Mouse (Mus musculus) embryonic facial prominence, embryonic 11.5 days (tissue): ENCODE measurements around the gene Kdm7a. TPM values are rescaled to one million over a fixed set of nuclear protein-coding genes. Genes with fewer than 3 reads are reported as not detected.

ENCODE experiments used
- ATAC-seq: fragments of 200-750 bp; cut with Nextera tagmentation; replicated peaks from 2 replicates; pipeline ENCODE4 v1.8.0; 2017; ENCODE audit warnings: low read depth; ENCODE audit not compliant: insufficient number of reproducible peaks, low FRiP score, low TSS enrichment
- DNase-seq: peaks from one replicate; pipeline ENCODE4 v3.0.0-alpha.2; 2015; ENCODE audit warnings: low spot score
- H3K27ac ChIP-seq: fragments of 300-500 bp; sonication (generic); replicated peaks from 2 replicates; pipeline ENCODE4 v1.5.1; 2014; ENCODE audit warnings: mild to moderate bottlenecking, low read depth, low read length, control low read depth
- H3K27me3 ChIP-seq: fragments of 300-500 bp; sonication (generic); 2 replicates; pipeline ENCODE4 v1.6.1; 2014; ENCODE audit warnings: mild to moderate bottlenecking, low read length, moderate library complexity, mixed read lengths; ENCODE audit not compliant: control insufficient read depth, insufficient read depth
- H3K36me3 ChIP-seq: fragments of 300-500 bp; sonication (generic); replicated peaks from 2 replicates; pipeline ENCODE4 v1.6.1; 2014; ENCODE audit warnings: low read depth, mild to moderate bottlenecking, low read length, moderate library complexity, mixed read lengths; ENCODE audit not compliant: control insufficient read depth, insufficient read depth
- H3K4me1 ChIP-seq: fragments of 300-500 bp; sonication (generic); 2 replicates; pipeline ENCODE4 v1.6.1; 2014; ENCODE audit warnings: low read length, mixed read lengths; ENCODE audit not compliant: control insufficient read depth, insufficient read depth
- H3K4me2 ChIP-seq: fragments of 300-500 bp; sonication (generic); 2 replicates; pipeline ENCODE4 v1.6.1; 2014; ENCODE audit warnings: low read depth, mild to moderate bottlenecking, control low read depth, low read length, moderate library complexity
- H3K4me3 ChIP-seq: fragments of 300-500 bp; sonication (generic); 2 replicates; pipeline ENCODE4 v1.5.1; 2014; ENCODE audit warnings: low read depth, low read length, control low read depth
- H3K9ac ChIP-seq: fragments of 300-500 bp; sonication (generic); replicated peaks from 2 replicates; pipeline ENCODE4 v1.6.1; 2014; ENCODE audit warnings: mild to moderate bottlenecking, control low read depth, low read length
- H3K9me3 ChIP-seq: fragments of 300-500 bp; sonication (generic); replicated peaks from 2 replicates; pipeline ENCODE4 v1.6.1; 2016; ENCODE audit warnings: mild to moderate bottlenecking, low read length, inconsistent platforms, mixed read lengths; ENCODE audit not compliant: control insufficient read depth
- WGBS: fragments of 180-500 bp; shearing (Covaris S2); extraction: QIAGEN DNeasy Blood & Tissue Kit; methylation state at CpG from one replicate; pipeline ENCODE4 v1.1.7; 2014; 5-methylcytosine and 5-hydroxymethylcytosine counted together
- polyA plus RNA-seq: library from polyadenylated mRNA; unstranded; fragments of >200 nt; fragmentation: Nextera tagmentation; extraction: Ambion mirVana; gene quantifications from 2 replicates; pipeline ENCODE4 v1.2.1, GENCODE M21; 2014

Kdm7a gene
- polyA plus RNA-seq, 1 experiment from 2014 or later: 9.2 TPM

DNA sequence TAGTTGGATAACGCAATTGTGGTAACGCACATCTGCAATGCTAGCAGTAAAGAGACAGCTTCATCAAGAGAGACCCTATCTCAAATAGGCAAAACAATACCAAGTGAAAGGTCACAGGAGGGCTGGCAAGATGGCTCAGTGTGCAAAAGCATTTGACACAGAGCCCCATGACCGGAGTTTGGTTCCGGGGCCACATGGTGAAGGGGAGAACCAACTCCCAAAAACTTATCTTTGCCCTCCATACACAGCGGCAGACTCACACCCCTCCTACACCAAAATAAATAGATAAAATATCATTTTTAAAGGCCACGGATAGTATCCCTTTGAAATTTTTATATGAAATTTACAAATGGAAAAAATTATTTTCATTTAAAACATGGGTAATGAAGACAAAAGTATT, 44.6 kb downstream of the Kdm7a start:
- Histone ChIP-seq H3K9ac (no peak overlapping the region), H3K36me3 (no peaks in the 10 kb centered on the region; the same call in none of the 2 replicates), H3K4me1 (no peaks in the 10 kb centered on the region), H3K4me2 (no peak overlapping the region), H3K4me3 (no peak overlapping the region), H3K27ac (no peak overlapping the region), H3K9me3 (no peaks in the 10 kb centered on the region), H3K27me3 (no peaks in the 10 kb centered on the region)
- WGBS: 96% methylated on average over 6 of the region's 6 CpGs
- DNase-seq: no peak
- ATAC-seq: no peak

DNA sequence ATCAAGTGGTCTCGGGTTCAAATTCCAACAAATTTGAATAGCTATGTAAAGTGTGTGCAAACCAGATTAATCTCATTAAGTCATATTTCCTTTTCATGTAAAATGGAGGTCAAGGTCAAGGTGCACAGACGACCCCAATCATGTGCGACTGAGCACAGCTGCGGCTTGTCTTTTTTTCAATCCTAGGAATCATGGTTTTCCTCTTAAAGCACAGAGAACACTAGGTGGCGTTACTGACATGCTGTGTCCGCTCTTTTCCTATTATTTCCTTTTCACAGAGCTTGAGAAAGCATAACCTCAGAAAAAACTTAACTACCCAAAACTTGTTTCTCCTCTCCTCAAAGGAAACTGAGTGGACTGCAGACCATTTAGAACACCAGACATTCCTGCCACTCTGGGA, 60.5 kb downstream of the Kdm7a start:
- DNase-seq: peak; percentile 58
- Histone ChIP-seq H3K36me3 (peaks cover 2% of the 10 kb centered on the region; the same call in 1 of the 2 replicates), H3K4me2 (no peak overlapping the region)

DNA sequence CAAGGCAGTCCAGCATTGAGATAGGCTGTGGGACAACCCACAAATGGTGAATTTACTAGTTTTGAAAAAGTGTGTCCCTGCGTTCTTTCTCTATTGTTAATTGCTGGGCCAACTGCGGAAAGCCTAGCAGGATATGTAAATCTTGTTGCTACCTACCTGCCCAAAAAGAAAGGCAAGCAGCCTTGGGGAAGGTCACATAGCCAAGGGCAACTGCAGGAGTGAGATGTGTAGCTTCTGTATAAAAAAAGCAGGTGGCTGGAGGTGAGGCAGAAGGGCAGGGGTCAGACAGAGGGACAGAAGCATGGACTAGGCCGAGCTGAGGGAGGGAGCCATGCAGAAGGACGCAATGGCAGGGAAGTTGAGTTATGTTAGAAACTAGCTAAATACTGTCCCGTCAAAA, 74.0 kb downstream of the Kdm7a start:
- WGBS: 69% methylated on average over 5 of the region's 5 CpGs
- no peak for DNase-seq
- ATAC-seq: no peak

More for the DNA sequence above, 60.5 kb downstream of the Kdm7a start:
- ATAC-seq: no peak
- Histone ChIP-seq H3K4me1 (no peaks in the 10 kb centered on the region), H3K9ac (no peak overlapping the region), H3K27ac (no peak overlapping the region), H3K4me3 (no peak overlapping the region), H3K9me3 (no peaks in the 10 kb centered on the region), H3K27me3 (no peaks in the 10 kb centered on the region)
- WGBS: 58% methylated on average over 6 of the region's 6 CpGs

DNA sequence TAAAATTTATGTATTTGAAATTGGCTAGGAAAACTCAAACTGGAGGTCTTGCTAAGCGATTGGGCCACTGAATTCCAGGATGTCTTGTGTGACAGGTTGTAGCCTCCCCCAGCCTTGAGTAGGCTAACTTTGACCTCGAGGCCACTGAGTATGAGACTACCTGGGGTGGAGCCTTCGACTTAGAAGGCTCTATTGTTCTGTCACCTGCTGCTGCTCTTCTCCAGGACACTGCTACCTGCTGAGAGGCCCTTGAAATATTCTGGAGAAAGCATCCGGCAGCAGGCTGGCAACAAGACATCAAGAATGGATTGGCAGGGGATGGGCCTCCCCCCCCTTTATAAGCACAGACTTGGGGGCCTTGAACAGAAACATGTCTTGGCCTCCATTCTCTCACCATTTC, 75.1 kb downstream of the Kdm7a start:
- H3K4me2 ChIP-seq: no peak overlapping the region
- no peaks in the 10 kb centered on the region for H3K9me3 ChIP-seq
- DNase-seq (no peak), ATAC-seq (no peak)
- H3K9ac ChIP-seq: no peak overlapping the region
- H3K36me3 ChIP-seq: no peaks in the 10 kb centered on the region; the same call in none of the 2 replicates
- H3K27ac ChIP-seq: no peak overlapping the region
- no peaks in the 10 kb centered on the region for H3K4me1 ChIP-seq
- WGBS: 40% methylated on average over 4 of the region's 4 CpGs
- H3K27me3 ChIP-seq: no peaks in the 10 kb centered on the region
- H3K4me3 ChIP-seq: no peak overlapping the region

More for the DNA sequence above, 74.0 kb downstream of the Kdm7a start:
- no peak overlapping the region for H3K9ac ChIP-seq
- no peaks in the 10 kb centered on the region for H3K9me3 ChIP-seq
- no peaks in the 10 kb centered on the region for H3K4me1 ChIP-seq
- H3K27me3 ChIP-seq: no peaks in the 10 kb centered on the region
- no peak overlapping the region for H3K4me2 ChIP-seq
- H3K4me3 ChIP-seq: no peak overlapping the region
- H3K36me3 ChIP-seq: no peaks in the 10 kb centered on the region; the same call in none of the 2 replicates
- no peak overlapping the region for H3K27ac ChIP-seq

DNA sequence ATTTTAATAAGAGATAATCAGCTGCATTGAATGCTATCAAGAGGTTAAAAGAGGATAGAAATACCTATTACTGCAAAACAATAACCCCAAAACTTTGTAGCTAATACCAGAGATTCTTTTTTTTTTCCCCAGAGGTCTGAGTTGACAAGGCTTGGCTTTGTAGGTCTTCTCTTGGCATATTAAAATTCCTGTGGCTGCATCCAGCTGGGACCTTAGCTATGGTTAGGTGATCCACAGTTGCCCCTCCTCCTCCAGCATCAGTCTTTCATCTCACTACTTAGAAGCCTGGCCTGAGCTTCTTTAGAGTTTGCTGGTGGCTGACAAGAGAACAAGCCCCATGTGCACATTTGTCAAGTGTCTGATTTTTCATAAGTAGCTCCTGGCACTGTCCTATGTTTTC, 81.9 kb downstream of the Kdm7a start:
- Histone ChIP-seq H3K27ac (no peak overlapping the region), H3K4me1 (no peaks in the 10 kb centered on the region), H3K36me3 (no peaks in the 10 kb centered on the region), H3K9ac (no peak overlapping the region), H3K9me3 (no peaks in the 10 kb centered on the region), H3K4me3 (no peak overlapping the region), H3K4me2 (no peak overlapping the region), H3K27me3 (no peaks in the 10 kb centered on the region)
- ATAC-seq (no peak), DNase-seq (no peak)

DNA sequence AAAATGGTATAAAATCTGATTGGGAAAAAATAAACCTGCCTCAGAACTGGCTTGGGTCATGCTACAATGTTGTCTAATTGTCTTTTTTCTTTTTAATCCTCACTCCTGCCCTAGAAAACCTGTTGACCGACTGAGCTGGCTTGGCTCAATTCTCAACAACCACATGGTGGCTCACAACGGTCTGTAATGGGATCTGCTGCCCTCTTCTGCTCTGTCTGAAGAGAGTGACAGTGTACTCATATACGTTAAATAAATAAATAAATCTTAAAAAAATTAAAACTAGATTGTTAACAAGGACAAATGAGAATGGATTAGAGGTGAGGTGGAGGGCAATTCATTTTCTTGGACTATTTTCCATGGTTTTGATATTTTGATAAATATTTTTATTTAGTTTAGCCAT, 85.9 kb downstream of the Kdm7a start:
- no peak for DNase-seq
- Histone ChIP-seq H3K27me3 (peaks cover 30% of the 10 kb centered on the region), H3K9me3 (peaks cover 3% of the 10 kb centered on the region; the same call in 1 of the 2 replicates), H3K4me3 (no peak overlapping the region), H3K9ac (no peak overlapping the region), H3K27ac (no peak overlapping the region), H3K36me3 (no peaks in the 10 kb centered on the region), H3K4me2 (no peak overlapping the region), H3K4me1 (no peaks in the 10 kb centered on the region)
- ATAC-seq: no peak
- WGBS: 69% methylated on average over 3 of the region's 3 CpGs

DNA sequence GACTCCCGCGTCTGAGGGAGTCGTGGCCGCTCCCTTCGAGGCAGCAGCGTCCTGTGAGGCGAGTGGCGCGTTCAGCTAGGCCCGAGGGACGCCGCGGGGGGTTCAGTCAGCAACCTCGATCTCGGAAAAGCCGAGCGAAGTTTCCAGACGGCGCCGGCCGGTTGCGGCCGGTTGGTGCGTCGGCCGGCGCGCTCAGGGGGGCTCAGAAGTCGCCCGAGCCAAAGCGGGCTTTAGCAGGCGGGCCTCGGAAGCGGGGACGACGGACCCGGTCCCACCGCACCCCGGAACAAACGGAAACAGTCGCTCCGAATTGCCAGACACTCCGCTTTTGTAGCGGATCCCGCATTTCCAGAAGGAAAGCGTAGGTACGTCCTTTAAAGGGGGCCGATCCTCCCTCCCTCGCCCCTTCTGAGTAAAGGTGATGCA, 88.1 kb downstream of the Kdm7a start:
- H3K4me2 ChIP-seq: peak overlapping the region; percentile 70
- H3K36me3 ChIP-seq: no peaks in the 10 kb centered on the region
- peak overlapping the region; percentile 58 for H3K4me3 ChIP-seq
- no peak overlapping the region for H3K27ac ChIP-seq
- H3K27me3 ChIP-seq: peaks cover 32% of the 10 kb centered on the region
- no peak for ATAC-seq
- peak; percentile 39 for DNase-seq
- peaks cover 3% of the 10 kb centered on the region; the same call in 1 of the 2 replicates for H3K9me3 ChIP-seq
- H3K9ac ChIP-seq: peak overlapping the region; percentile 52
- H3K4me1 ChIP-seq: no peaks in the 10 kb centered on the region
- 8% methylated on average over 49 of the region's 49 CpGs for WGBS

DNA sequence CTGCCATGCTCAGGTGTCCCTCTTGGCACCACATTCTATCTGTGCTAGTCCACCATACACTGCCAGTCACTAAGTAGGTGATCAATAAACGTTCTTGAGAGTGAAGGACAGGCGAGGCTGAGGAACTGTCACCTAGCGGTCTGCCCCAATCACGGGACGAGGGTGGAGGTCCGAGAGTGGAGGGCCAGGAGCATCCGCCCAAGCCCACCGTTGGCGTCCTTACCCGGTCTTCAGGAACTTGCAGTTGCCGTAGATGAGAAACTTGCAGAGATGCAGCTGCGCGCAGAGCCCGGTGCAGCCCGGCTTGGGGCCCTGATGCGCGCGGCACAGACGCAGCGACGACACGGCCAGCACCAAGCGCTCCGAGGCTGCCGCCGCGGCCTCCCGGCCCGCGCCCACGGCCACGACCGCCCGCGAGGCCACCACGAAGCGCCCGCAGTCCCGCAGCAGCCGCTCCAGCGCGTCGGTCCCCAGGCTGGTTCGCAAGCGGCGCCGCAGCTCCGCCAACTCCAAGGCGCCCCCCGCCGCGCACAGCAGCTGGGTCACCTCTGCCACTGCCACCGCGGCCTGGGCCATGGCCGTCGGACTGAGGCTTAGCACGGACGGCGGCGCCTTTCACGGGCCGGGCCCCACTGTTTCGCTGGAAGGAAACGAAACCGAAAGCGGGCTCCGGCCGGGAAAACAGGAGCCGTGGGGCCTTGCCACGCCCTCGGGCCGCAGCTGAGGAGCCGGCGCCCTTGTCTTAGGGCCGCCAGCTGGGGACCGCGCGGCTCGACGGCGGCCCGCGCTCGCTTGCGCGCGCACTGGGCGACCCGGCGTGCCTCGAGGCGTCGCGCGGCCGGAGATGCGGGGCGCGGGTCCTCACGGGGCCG, 88.8 kb downstream of the Kdm7a start, which contains the start of gene Parp12:
Gene Parp12, minus strand, starts transcription at position 766 of the 872 bp plus-strand sequence.
- Histone ChIP-seq H3K9me3 (peaks cover 3% of the 10 kb centered on the region; the same call in 1 of the 2 replicates), H3K36me3 (no peaks in the 10 kb centered on the region), H3K4me2 (peak within 1 kb of the TSS; percentile 70), H3K9ac (peak within 1 kb of the TSS; percentile 52), H3K4me3 (peak within 1 kb of the TSS; percentile 58), H3K27me3 (peaks cover 32% of the 10 kb centered on the region), H3K4me1 (no peaks in the 10 kb centered on the region), H3K27ac (no peak within 1 kb of the TSS)
- WGBS: 2% methylated on average over 100 of the region's 101 CpGs
- DNase-seq: peak; percentile 65
- ATAC-seq: peak; percentile 72; the same call in 1 of the 2 replicates
